Mouse (Mus musculus) embryonic facial prominence, embryonic 11.5 days (tissue): ENCODE results near the gene Adamts2. TPM values are rescaled to one million over a fixed set of nuclear protein-coding genes. Genes with fewer than 3 reads are reported as not detected.

ENCODE experiments used
- ATAC-seq: fragments of 200-750 bp; cut with Nextera tagmentation; replicated peaks from 2 replicates; pipeline ENCODE4 v1.8.0; 2017; ENCODE audit warnings: low read depth; ENCODE audit not compliant: insufficient number of reproducible peaks, low FRiP score, low TSS enrichment
- DNase-seq: peaks from one replicate; pipeline ENCODE4 v3.0.0-alpha.2; 2015; ENCODE audit warnings: low spot score
- H3K27ac ChIP-seq: fragments of 300-500 bp; sonication (generic); replicated peaks from 2 replicates; pipeline ENCODE4 v1.5.1; 2014; ENCODE audit warnings: mild to moderate bottlenecking, low read depth, low read length, control low read depth
- H3K27me3 ChIP-seq: fragments of 300-500 bp; sonication (generic); 2 replicates; pipeline ENCODE4 v1.6.1; 2014; ENCODE audit warnings: mild to moderate bottlenecking, low read length, moderate library complexity, mixed read lengths; ENCODE audit not compliant: control insufficient read depth, insufficient read depth
- H3K36me3 ChIP-seq: fragments of 300-500 bp; sonication (generic); replicated peaks from 2 replicates; pipeline ENCODE4 v1.6.1; 2014; ENCODE audit warnings: low read depth, mild to moderate bottlenecking, low read length, moderate library complexity, mixed read lengths; ENCODE audit not compliant: control insufficient read depth, insufficient read depth
- H3K4me1 ChIP-seq: fragments of 300-500 bp; sonication (generic); 2 replicates; pipeline ENCODE4 v1.6.1; 2014; ENCODE audit warnings: low read length, mixed read lengths; ENCODE audit not compliant: control insufficient read depth, insufficient read depth
- H3K4me2 ChIP-seq: fragments of 300-500 bp; sonication (generic); 2 replicates; pipeline ENCODE4 v1.6.1; 2014; ENCODE audit warnings: low read depth, mild to moderate bottlenecking, control low read depth, low read length, moderate library complexity
- H3K4me3 ChIP-seq: fragments of 300-500 bp; sonication (generic); 2 replicates; pipeline ENCODE4 v1.5.1; 2014; ENCODE audit warnings: low read depth, low read length, control low read depth
- H3K9ac ChIP-seq: fragments of 300-500 bp; sonication (generic); replicated peaks from 2 replicates; pipeline ENCODE4 v1.6.1; 2014; ENCODE audit warnings: mild to moderate bottlenecking, control low read depth, low read length
- H3K9me3 ChIP-seq: fragments of 300-500 bp; sonication (generic); replicated peaks from 2 replicates; pipeline ENCODE4 v1.6.1; 2016; ENCODE audit warnings: mild to moderate bottlenecking, low read length, inconsistent platforms, mixed read lengths; ENCODE audit not compliant: control insufficient read depth
- WGBS: fragments of 180-500 bp; shearing (Covaris S2); extraction: QIAGEN DNeasy Blood & Tissue Kit; methylation state at CpG from one replicate; pipeline ENCODE4 v1.1.7; 2014; 5-methylcytosine and 5-hydroxymethylcytosine counted together
- polyA plus RNA-seq: library from polyadenylated mRNA; unstranded; fragments of >200 nt; fragmentation: Nextera tagmentation; extraction: Ambion mirVana; gene quantifications from 2 replicates; pipeline ENCODE4 v1.2.1, GENCODE M21; 2014

The Adamts2 gene
- polyA plus RNA-seq, 1 experiment from 2014 or later: 2.2 TPM

DNA sequence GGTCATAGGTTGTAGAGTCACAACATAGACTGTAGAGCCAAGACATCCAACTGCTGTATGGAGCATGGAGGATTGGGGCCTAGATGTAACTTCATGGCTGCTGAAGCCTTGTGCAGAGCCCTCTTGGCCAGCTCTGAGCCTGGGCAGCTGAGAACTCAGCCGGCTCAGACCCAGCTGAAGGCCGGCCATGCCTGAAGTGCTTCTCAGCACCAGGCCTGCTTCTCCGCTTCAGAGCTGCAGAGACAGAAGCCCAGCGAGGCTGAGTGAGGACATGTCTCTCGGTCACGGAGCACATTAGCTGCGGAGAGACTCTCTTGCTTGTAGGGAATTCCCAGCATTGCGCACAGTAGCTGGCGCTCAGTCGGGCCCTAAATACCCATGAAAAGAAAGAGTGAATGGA lies 76.8 kb downstream of the Adamts2 start:
- Histone ChIP-seq H3K4me2 (no peak overlapping the region), H3K9ac (no peak overlapping the region), H3K9me3 (no peaks in the 10 kb centered on the region), H3K27ac (no peak overlapping the region), H3K4me1 (no peaks in the 10 kb centered on the region), H3K4me3 (no peak overlapping the region), H3K36me3 (no peaks in the 10 kb centered on the region), H3K27me3 (no peaks in the 10 kb centered on the region)
- 90% methylated on average over 10 of the region's 10 CpGs for WGBS
- DNase-seq (no peak), ATAC-seq (no peak)

DNA sequence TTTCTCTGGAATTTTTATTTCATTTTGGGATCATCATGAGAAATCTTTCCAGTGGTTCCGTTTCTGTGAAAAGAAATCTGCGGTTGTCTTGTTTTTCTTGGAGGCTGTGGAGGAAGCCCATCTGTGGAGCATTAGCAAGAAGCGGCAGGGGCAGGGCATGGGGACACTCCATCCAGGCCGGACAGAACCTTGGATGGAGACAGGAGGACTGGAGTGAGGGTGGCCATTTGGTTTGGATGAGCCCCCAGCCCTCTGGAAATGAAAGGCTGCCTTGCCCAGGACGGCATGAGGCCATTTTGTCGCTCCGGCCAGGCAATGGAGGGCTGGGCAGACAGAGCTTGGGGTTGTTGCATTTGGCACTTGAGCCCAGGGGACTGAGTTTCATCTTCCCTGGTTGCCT lies 80.1 kb downstream of the Adamts2 start:
- H3K4me3 ChIP-seq: no peak overlapping the region
- no peak overlapping the region for H3K4me2 ChIP-seq
- no peak overlapping the region for H3K9ac ChIP-seq
- no peaks in the 10 kb centered on the region for H3K4me1 ChIP-seq
- no peaks in the 10 kb centered on the region for H3K27me3 ChIP-seq
- 82% methylated on average over 7 of the region's 7 CpGs for WGBS
- H3K27ac ChIP-seq: no peak overlapping the region
- no peaks in the 10 kb centered on the region for H3K36me3 ChIP-seq
- DNase-seq: no peak
- ATAC-seq: no peak
- no peaks in the 10 kb centered on the region for H3K9me3 ChIP-seq

GRCm38 (mm10) chr11:50683821-50684220 lies 81.9 kb downstream of the Adamts2 start:
- H3K4me2 ChIP-seq: no peak overlapping the region
- DNase-seq: no peak
- no peaks in the 10 kb centered on the region for H3K36me3 ChIP-seq
- ATAC-seq: no peak
- H3K27ac ChIP-seq: no peak overlapping the region
- no peaks in the 10 kb centered on the region for H3K4me1 ChIP-seq
- H3K27me3 ChIP-seq: no peaks in the 10 kb centered on the region
- WGBS: 81% methylated on average over 2 of the region's 2 CpGs
- no peak overlapping the region for H3K9ac ChIP-seq
- no peaks in the 10 kb centered on the region for H3K9me3 ChIP-seq
- no peak overlapping the region for H3K4me3 ChIP-seq

GRCm38 (mm10) chr11:50688584-50688983 lies 86.7 kb downstream of the Adamts2 start:
- H3K27me3 ChIP-seq: no peaks in the 10 kb centered on the region
- DNase-seq (no peak), ATAC-seq (no peak)
- H3K9ac ChIP-seq: no peak overlapping the region
- no peaks in the 10 kb centered on the region for H3K4me1 ChIP-seq
- H3K4me3 ChIP-seq: no peak overlapping the region
- no peaks in the 10 kb centered on the region for H3K9me3 ChIP-seq
- 86% methylated on average over 3 of the region's 3 CpGs for WGBS
- H3K27ac ChIP-seq: no peak overlapping the region
- H3K36me3 ChIP-seq: no peaks in the 10 kb centered on the region
- H3K4me2 ChIP-seq: no peak overlapping the region

DNA sequence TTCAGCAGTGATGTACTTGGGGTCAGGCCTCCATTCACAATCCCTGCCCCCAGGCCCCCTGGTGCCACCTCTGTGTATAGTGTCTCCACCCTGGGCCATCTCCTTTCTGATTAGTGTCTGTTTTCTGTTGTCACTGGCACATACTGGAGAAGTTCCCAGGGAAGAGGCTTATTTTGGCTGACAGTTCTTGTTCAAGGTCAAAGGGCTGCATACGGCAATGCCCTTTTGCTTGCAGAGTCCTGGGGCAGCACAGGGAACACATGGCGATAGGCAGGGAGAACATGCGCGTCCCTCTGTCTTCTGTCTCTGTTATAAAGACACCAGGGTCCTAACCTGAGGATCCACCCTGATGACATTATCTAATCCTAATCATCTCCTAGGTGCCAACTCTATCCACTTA lies 87.8 kb downstream of the Adamts2 start:
- DNase-seq (no peak), ATAC-seq (no peak)
- WGBS: 82% methylated on average over 4 of the region's 4 CpGs
- Histone ChIP-seq H3K9ac (no peak overlapping the region), H3K27me3 (no peaks in the 10 kb centered on the region), H3K4me1 (no peaks in the 10 kb centered on the region), H3K4me3 (no peak overlapping the region), H3K36me3 (no peaks in the 10 kb centered on the region), H3K9me3 (no peaks in the 10 kb centered on the region), H3K27ac (no peak overlapping the region), H3K4me2 (no peak overlapping the region)

GRCm38 (mm10) chr11:50699971-50700370 lies 98.1 kb downstream of the Adamts2 start:
- no peak for DNase-seq
- Histone ChIP-seq H3K4me3 (no peak overlapping the region), H3K9me3 (no peaks in the 10 kb centered on the region), H3K27ac (no peak overlapping the region), H3K4me1 (no peaks in the 10 kb centered on the region), H3K9ac (no peak overlapping the region), H3K36me3 (no peaks in the 10 kb centered on the region), H3K27me3 (no peaks in the 10 kb centered on the region), H3K4me2 (no peak overlapping the region)
- 93% methylated on average over 12 of the region's 12 CpGs for WGBS
- ATAC-seq: no peak

GRCm38 (mm10) chr11:50700496-50700895 lies 98.6 kb downstream of the Adamts2 start:
- H3K4me3 ChIP-seq: no peak overlapping the region
- no peaks in the 10 kb centered on the region for H3K27me3 ChIP-seq
- H3K36me3 ChIP-seq: no peaks in the 10 kb centered on the region
- 86% methylated on average over 8 of the region's 8 CpGs for WGBS
- ATAC-seq (no peak), DNase-seq (no peak)
- no peaks in the 10 kb centered on the region for H3K4me1 ChIP-seq
- no peak overlapping the region for H3K9ac ChIP-seq
- H3K27ac ChIP-seq: no peak overlapping the region
- no peak overlapping the region for H3K4me2 ChIP-seq
- no peaks in the 10 kb centered on the region for H3K9me3 ChIP-seq

GRCm38 (mm10) chr11:50703397-50703796 lies 101.5 kb downstream of the Adamts2 start:
- no peaks in the 10 kb centered on the region for H3K36me3 ChIP-seq
- DNase-seq: no peak
- H3K9me3 ChIP-seq: no peaks in the 10 kb centered on the region
- no peaks in the 10 kb centered on the region for H3K27me3 ChIP-seq
- no peaks in the 10 kb centered on the region for H3K4me1 ChIP-seq
- WGBS: 78% methylated on average over 7 of the region's 7 CpGs
- no peak overlapping the region for H3K4me2 ChIP-seq
- ATAC-seq: no peak
- H3K27ac ChIP-seq: no peak overlapping the region
- no peak overlapping the region for H3K9ac ChIP-seq
- no peak overlapping the region for H3K4me3 ChIP-seq
